Mouse (Mus musculus) CD8-positive naive resting alpha-beta T cell, adult 2 months (primary cell): ENCODE results near the gene Tada2a.

Experiments
- DNase-seq, 2 experiments: peaks; one replicate each; pipeline ENCODE4 v3.0.0; 2022; ENCODE audit warnings: low read depth in 2 of 2, low spot score in 2 of 2

Tada2a gene

DNA sequence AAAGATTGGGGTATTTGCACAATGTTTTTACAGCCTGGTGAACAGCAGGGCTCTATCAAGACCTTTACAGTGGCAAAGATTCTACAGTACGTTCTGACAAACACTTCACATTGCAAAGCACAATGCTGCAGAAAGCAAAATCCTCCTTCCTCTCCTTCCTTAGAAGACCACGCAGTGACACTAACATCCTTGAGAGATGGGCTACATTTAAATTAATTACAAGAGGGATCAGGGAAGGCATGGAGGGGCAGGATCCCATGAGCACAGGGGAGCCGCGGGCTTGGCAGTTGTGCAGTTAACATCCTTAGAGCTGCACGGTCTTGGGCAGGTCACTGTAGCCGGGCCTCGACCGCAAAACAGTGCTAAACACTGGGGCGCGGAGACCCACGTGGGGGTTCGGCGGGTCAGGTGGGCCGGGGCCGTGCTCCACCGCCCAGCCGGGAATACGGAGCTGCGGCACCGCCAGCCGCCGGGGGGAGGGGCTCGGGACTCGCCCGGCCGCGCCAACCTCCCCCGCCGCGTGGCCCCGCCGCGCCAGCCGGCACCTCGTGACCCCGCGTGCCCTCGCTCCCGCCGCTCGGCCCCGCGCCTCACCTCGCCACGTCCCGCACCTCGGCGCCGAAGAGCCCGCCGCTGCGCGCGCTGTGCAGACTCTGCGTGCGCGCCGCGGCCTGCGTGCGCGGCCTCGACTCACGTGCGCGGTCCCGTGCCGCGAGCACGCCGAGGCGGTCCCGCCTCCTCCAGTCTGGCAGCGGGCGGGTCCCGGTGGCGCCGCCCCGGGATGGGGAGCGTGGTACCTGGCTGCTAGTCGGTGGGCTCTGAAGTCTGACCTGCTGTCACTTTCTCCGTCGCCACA lies at the start of gene Tada2a, which contains the start of gene Acaca:
Gene Tada2a, minus strand, starts transcription at position 658 of the 856 bp plus-strand sequence.
Gene Acaca, plus strand, starts transcription at position 730 of the 856 bp plus-strand sequence.
- peak; percentile 60 to 68 for DNase-seq

DNA sequence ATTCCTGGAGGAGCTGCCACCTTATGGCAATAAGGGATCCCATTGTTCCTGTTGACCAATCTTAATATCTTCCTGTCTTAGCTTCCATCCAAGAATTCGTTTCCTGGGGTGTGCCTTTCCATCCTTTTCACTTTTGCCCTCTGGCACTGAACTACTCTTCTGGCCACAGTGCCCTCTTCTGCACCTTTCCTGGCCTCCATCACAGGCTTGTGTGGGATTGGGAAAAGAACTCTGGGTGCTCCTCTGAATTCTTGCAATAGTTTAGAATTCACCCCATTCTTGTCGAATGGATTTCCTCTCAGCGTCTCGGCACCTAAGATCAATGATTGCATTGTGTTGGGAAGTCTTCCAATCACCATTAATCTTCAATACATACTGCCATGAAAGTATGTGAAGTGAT lies 49.2 kb upstream of the Tada2a start:
- DNase-seq: no peak

DNA sequence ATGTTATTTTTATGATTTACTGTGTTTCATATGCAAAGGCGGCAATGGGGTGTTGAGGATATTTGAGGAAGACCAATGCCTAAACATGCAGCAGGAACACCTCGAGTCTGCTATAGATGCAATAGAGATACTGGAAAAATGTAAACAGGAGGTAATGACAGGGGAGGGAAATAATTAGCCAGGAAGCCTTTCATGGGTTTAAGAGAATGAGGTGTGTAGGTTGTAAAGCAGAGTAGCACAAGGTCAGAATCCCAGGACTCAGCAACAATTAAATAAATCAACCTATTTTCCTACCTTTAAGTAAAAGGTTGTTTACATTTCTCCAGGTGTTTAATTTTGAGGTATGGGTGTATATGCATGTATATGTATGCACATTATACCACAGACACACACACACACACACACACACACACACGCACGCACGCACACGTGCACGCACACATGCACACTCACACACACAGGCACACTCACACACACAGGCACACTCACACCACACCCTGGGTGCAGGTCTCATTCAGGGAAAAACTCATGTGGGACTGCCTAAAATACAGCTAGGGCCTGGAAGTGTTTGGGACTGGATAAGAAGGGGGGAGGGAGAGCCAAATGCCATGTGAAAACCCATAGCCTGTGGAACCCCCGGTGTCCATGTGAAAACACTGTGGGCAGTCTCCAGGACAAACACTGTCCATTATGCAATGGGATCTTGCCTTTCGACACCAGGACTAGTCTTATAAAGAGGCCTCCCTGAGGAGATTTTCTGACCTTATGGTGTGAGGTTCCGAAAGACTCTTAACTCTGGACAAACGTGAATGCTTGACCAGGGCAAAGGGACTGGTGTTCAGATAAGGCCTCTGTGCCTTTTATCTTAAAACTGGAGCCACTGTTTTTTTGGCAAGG lies 43.4 kb upstream of the Tada2a start:
- no peak for DNase-seq

DNA sequence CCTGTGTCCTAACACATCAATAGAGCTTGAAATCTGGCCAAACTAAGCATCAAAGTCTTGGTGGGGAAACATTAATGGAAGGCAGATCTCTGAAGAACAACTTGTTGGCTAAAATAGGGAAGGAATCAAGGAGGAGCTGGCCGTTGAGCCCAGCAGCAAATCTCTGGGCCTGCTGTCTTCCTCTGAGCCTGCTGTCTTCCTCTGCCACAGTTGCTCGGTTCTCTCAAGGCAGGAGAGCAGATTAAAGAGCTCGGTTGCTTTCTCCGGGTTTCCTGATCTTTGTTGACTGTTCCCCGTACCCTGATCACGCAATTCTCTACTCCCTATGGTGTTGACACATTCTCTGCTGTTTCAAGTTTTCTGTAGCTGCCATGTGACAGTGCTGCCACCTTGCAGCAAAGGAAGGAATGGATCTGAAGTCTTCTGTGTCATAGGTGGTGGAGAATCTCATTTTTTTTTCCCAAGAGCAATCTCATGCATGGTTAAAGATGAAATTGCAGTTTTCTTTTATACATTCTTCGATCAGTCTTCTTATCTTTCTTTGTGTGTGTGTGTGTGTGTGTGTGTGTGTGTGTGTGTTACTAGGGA lies 39.4 kb upstream of the Tada2a start:
- DNase-seq: no peak

DNA sequence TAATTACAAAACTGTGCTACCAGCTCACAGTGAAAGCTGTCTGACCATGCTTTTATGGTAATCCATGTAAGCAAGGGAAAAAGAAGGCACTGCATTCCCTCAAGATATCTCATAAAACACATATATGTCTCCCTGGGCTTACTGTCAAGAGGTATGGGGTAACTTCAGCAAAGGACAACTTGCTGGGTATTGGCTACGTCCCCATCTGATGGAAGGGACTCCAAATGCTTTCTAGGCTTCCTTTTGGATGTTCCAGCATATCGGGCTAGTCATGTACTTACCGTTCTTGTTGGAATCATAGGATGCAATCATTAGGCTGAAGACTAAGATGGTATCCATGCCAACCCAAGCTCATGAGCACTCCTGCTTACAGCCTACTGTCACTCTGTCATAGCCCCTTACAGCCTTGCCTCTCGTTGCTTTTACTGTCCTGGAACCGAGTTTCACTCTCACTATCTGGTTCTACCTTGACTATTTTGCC lies 37.7 kb upstream of the Tada2a start, which contains the start of gene Gm11437:
Gene Gm11437, minus strand, starts transcription at position 431 of the 481 bp plus-strand sequence.
- DNase-seq: no peak

DNA sequence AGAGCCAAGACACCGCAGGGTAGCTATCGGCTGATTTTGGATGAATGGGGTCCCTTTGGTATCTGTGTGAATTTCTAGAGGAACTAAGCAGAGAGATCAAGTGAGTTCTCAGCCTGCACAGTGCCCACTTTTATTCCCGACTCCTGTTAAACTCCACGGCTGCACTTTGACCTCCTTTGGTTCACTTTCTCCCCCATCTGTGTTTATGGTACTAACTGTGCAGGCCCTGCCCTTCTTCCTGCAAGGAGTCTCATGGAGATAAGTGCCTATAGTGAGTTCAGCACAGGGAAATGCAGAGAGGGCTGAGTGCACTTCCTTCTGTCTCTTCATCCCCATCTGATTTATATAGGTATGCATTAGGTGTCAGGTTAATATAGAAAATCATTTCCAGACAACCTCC lies 35.2 kb upstream of the Tada2a start:
- no peak for DNase-seq

DNA sequence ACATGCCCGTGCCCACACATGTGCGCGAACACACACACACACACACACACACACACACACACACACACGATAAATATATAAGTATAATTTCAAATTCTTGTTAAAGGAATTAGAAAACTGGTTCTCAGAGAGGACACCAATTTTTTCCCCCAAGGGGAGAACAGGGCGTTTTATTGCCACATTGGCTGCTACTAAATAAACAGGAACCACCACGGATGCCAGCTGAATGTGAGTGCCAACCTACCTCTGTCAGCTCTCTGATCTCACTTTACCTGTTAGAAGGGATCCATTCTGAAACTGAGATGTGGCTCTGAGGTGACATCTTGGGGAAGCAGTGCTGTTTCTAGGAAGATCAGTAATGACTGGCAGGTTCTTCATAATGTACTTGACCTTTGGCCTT lies 34.7 kb upstream of the Tada2a start:
- no peak for DNase-seq

DNA sequence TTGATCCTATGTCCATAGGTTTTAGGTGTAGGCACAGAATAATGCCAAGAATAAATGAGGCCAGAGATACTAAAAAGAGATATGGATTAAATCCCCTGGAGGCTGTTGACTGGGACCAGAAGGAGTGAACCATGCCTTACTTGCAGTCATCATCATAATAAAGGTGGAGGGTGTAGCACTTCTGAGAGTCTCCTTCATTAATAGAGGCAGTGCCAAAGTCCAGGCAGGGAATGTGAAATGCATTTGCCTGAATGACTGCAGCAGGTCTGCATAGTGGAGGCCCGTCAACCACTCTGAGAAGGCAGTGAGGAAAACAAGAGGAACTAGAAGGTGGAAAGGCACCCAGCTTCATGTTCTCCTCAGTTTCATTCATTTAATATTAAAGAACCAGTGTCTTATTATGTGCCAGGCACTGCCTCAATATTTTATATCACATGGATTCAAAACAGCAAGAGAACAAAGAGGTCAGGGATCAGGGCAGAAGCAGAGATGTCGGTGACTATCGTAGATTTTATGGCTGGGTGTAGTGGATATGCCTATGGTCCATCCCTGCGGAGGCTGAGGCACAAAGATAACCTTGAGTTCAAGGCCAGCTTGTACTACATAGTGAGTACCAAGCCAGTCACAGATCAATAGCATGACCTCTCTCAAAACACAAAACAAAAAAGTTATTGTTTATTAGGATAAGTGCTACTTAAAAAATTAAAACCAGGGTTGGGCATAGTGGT lies 27.3 kb upstream of the Tada2a start:
- DNase-seq: no peak

DNA sequence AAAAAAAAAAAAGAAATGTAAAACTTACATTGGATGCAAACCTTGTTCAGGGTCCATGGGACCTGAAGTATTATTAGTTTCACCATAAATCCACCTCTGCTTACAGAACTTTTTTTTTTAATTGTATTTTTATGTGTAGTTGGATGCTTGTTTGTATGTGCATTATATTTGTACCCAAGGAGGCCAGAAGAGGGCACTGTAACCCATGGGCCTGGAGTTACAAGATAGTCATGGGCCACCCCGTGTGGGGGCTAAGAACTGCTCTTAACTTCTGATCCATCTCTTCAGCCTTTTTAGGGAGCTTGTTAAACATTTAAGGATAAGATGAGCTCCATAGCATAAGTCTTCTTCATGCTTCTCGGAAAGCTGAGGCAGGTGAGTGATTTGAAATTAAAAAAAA lies 21.5 kb upstream of the Tada2a start:
- no peak for DNase-seq

DNA sequence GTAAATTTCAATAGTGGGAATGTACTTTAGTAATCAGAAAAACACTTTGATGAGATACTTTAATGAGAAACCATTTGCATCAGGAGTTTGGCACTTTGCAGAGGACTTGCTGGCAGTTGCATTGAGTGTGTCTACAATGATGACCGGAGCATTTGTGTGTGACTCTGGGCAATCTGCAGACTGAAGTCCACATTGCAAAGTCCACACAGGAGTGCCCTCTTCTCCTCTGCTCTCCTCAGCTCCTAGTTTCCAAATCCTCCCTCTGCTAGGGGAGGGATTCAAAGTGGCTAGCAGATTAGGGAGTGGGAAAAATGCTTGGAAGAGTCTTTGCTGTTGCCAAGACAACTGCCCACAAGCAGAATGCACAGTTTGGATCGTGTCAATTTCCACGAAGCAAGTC lies 16.7 kb upstream of the Tada2a start:
- no peak for DNase-seq

DNA sequence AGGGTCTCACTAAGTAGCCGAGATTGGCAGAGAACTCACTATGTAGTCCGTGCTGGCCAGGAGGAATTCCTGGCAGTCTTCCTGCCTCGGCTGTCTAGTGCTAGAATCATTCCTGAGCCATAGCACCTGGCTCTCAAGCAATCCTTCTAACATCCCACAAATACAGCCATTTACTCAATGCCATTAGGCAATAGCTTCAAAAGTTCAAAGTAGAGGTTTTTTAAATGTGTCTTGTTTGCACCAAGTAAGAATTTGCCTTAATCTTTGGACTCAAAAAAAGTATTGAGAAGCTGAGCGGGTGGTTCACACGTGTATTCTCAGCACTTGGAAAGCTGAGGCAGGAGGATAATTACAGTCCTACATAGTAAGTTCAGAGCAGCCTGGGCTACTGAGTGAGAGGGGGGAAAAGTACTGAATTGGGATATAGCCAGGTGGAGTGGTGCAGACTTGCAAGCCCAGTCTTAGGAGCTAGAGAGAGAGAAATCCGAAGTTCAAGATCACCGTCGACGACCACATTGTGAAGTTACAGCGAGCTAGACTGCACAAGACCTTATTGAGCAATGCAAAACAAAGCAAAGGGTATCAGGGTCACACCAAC lies 15.9 kb upstream of the Tada2a start:
- no peak for DNase-seq

DNA sequence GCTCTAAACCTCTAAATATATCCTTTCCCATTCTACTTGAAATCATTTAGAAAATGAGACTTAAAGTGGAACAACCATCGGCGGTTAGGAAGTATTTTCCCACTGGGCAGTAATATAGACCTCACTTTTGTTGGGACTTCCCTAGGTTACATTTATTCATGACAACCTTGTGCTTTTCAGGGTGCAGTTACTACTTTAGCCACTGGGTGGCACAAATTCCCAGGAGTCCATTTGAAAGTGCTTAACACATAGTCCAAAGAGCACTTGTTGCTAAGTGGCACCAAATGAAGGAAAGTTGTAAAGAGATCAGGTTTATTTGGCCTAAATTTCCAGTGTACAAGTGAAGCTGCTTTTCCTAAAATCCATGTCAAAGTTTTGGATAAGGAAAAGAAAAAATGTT lies 12.4 kb upstream of the Tada2a start:
- peak in 1 of 2 experiments; percentile 18 for DNase-seq

DNA sequence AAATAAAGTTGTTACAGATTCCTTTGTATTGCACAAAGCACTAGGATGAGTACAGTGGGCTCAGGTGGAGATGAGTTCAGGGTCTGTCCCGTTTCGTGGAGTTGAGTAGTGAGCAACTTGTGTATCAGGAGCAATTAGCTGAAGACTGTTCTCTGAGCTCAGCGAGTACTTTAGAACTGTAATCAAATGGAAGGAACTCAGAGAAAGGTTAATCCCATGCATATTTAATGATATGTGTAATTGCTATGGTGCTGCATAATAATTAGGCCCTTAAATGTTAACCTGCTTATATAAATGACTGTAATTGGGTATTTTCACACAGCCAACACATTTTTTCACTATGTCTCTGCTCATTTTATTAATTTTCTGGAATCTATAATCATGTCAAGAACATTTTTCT lies 7.1 kb upstream of the Tada2a start:
- no peak for DNase-seq

DNA sequence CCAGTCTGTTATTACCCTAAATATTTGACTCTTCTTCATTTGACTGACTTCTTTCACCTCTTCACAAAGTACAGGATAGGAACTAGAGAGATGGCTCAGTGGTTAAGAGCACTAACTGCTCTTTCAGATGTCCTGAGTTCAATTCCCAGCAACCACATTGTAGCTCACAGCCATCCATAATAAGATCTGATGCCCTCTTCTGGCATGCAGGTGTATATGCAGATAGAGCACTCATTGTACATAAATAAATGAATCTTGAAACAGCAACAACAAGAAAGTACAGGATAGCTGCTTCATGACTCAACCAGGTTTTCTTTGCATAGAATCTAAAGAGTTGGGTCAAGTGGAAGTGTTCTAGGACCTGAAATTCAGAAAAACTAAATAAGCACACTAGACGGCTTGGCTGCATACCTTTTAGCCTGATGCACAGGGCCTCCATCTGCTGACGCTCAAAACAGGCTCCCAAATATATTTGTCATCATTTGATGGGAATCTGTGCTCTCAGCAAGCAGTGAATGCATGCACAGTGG lies 5.0 kb upstream of the Tada2a start:
- no peak for DNase-seq

DNA sequence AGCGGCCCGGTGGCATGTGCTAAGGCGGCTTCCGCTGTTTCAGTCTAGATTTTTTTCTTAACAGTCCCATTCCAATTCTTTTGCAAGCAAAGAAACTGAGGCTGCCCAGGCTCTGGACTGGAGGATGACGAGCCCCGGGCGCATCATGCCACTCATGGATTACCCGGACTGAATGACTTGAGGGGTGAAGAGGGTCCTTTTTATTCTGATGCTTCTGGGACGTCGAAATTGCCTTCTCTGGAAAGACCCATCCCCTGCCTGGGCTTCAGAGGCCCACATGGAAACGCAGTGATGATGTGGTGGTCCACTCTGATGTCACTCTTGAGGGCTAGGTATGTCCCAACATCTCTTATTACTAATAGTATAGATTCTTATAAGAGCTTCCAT lies 392 bp upstream of the Tada2a start:
- DNase-seq: no peak

DNA sequence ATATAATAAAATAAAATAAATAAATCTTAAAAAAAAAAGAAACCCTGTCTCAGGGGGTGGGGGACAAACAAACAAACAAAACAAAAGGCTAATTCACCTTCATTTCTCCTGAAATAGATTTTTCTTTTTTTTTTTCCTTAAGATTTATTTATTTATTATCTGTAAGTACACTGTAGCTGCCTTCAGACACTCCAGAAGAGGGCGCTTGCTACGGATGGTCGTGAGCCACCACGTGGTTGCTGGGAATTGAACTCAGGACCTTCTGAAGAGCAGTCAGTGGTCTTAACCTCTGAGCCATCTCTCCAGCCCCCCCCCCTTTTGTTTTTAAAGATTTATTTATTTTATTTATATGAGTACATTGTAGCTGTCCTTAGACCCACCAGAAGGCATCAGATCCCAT lies 1.4 kb downstream of the Tada2a start:
- no peak for DNase-seq

DNA sequence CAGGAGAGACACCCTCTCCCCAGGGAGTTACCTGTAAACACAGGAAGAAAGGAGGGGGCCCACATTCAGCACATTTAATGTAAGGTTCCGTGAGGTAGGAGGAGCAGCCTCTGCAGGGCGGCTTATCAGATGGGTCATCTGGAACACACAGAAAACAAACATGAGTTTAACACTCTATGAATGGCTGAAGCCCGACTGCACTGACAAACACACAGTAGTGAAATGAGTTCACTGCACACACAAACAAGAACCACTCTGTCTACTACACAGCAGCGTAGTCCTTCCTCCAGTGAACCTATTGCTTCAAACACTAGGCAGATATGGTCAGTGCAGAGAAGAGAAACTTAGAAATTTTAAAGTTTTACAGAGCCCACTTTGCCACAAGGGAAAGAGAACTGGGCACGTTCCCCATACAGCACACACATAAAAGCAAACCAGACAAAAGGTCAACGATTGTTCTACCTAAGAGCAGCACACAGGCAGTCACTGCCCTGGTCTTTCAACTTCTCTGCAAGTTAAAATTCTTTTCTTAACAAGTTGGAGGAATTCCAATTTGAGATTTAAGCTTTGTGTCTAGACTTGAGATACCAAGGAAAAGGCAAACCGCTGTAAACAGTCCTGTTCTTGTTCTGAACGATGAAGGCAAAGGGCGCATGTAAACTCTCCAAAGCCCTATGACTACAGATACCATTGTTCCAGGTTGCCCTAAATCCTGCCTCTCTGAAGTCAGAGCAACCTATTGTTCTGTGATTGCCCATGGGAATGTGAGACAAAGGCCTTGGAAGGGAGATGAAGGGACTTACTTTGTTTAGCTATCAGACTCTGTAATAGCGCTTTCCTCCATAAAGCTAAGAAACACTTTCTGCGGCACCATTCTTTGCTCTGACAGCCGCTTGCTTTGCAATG lies 8.1 kb downstream of the Tada2a start:
- no peak for DNase-seq

DNA sequence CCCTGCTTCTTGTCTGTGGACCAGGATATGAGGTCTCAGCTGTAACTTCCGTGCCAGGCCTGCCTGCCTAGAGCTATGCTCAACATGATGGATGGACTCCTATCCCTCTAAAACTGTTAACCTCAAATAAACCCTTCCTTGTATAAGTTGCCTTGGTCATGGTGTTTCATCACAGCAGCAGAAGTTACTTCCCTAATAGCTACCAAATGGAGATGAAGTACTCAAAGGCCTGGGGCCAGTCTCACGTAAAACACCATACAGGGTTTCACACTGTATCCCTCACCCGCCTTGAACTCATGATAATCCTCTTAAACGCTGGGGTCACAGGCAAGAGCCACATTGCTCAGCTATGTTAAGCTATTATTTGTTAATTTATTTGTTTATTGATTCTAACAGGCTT lies 12.0 kb downstream of the Tada2a start:
- no peak for DNase-seq

DNA sequence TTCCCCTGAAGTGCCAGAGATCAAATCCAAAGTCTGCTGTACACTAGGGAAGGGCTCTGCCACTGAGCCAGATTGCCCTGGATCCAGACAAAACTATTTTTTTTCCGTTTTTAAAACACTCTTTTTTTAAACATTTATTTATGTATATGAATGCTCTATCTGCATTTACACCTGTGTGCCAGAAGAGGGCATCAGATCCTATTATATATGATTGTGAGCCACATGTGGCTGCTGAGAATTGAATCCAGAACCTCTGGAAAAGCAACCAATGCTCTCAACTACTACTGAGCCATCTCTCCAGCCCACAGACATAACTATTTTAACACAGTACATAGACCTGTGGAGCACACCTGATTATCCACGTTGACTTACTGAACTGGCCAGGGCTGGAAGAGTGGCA lies 13.2 kb downstream of the Tada2a start:
- DNase-seq: no peak
